Mouse (Mus musculus): ENCODE measurements at regions not wholly inside any gene's neighbourhood (a gene's known extent, or its start where the extent isn't known, plus 50 kb on each side); places are given as distances from the start of the nearest gene placed in this dataset.
A peak's percentile ranks its signal among the peaks of the same experiment; 100 is the strongest.

GRCm38 (mm10) chr9:9548657-9549056 is 309.8 kb upstream of the Arhgap42 start:
- Histone ChIP-seq H3K4me2 (ENCODE audit: low read depth, low read length, poor library complexity, severe bottlenecking) (no peak overlapping the region), H3K36me3 (ENCODE audit: insufficient read depth, low read length) (no peaks in the 10 kb centered on the region), H3K9ac (replicated peaks; ENCODE audit: low read length, poor library complexity, severe bottlenecking) (no peak overlapping the region), H3K27ac (ENCODE audit: low read depth, low read length) (no peak overlapping the region), H3K27me3 (ENCODE audit: insufficient read depth, low read length) (no peaks in the 10 kb centered on the region), H3K9me3 (ENCODE audit: low read length) (no peaks in the 10 kb centered on the region), H3K4me3 (ENCODE audit: low read depth, low read length) (no peak overlapping the region), H3K4me1 (ENCODE audit: insufficient read depth, low read length) (no peaks in the 10 kb centered on the region)
- ATAC-seq (ENCODE audit: low FRiP score) (no peak), DNase-seq (ENCODE audit: low spot score) (no peak)
- TF ChIP-seq CTCF (IDR thresholded peaks at IDR 0.05) = no peak

- H3K9ac ChIP-seq (replicated peaks; ENCODE audit: low read length, poor library complexity, severe bottlenecking) = no peak overlapping the region
- 77% methylated on average over 3 of the region's 3 CpGs for WGBS
- H3K9me3 ChIP-seq (ENCODE audit: low read length) = no peaks in the 10 kb centered on the region
- ATAC-seq (ENCODE audit: low FRiP score) (0 out of 2 replicates have a peak, but pooled peaks have one; percentile 7), DNase-seq (ENCODE audit: low spot score) (no peak)
- no peak for TF ChIP-seq CTCF (IDR thresholded peaks at IDR 0.05)
- no peak overlapping the region for H3K4me3 ChIP-seq (ENCODE audit: low read depth, low read length)
- no peak overlapping the region for H3K4me2 ChIP-seq (ENCODE audit: low read depth, low read length, poor library complexity, severe bottlenecking)
- no peaks in the 10 kb centered on the region for H3K4me1 ChIP-seq (ENCODE audit: insufficient read depth, low read length)
- no peaks in the 10 kb centered on the region for H3K27me3 ChIP-seq (ENCODE audit: insufficient read depth, low read length)
- no peak overlapping the region for H3K27ac ChIP-seq (ENCODE audit: low read depth, low read length)
- H3K36me3 ChIP-seq (ENCODE audit: insufficient read depth, low read length) = no peaks in the 10 kb centered on the region
Observed at GRCm38 (mm10) chr9:9547570-9547969, 308.7 kb upstream of the Arhgap42 start.

- whole genome bisulfite sequencing = 56% methylated on average over 2 of the region's 2 CpGs
- TF ChIP-seq CTCF (IDR thresholded peaks at IDR 0.05) = no peak
- Histone ChIP-seq H3K4me1 (ENCODE audit: insufficient read depth, low read length) (no peaks in the 10 kb centered on the region), H3K9ac (replicated peaks; ENCODE audit: low read length, poor library complexity, severe bottlenecking) (no peak overlapping the region), H3K27ac (ENCODE audit: low read depth, low read length) (no peak overlapping the region), H3K27me3 (ENCODE audit: insufficient read depth, low read length) (no peaks in the 10 kb centered on the region), H3K4me3 (ENCODE audit: low read depth, low read length) (no peak overlapping the region), H3K36me3 (ENCODE audit: insufficient read depth, low read length) (no peaks in the 10 kb centered on the region), H3K4me2 (ENCODE audit: low read depth, low read length, poor library complexity, severe bottlenecking) (no peak overlapping the region), H3K9me3 (ENCODE audit: low read length) (no peaks in the 10 kb centered on the region)
- peak; percentile 62; the same call in 1 of the 2 replicates for ATAC-seq (ENCODE audit: low FRiP score)
- no peak for DNase-seq (ENCODE audit: low spot score)
Observed at GRCm38 (mm10) chr9:9547121-9547520, 308.2 kb upstream of the Arhgap42 start.

GRCm38 (mm10) chr9:9500345-9500744 is 261.4 kb upstream of the Arhgap42 start:
- Histone ChIP-seq H3K4me2 (ENCODE audit: low read depth, low read length, poor library complexity, severe bottlenecking) (no peak overlapping the region), H3K27me3 (ENCODE audit: insufficient read depth, low read length) (no peaks in the 10 kb centered on the region), H3K27ac (ENCODE audit: low read depth, low read length) (no peak overlapping the region), H3K4me3 (ENCODE audit: low read depth, low read length) (no peak overlapping the region), H3K9ac (replicated peaks; ENCODE audit: low read length, poor library complexity, severe bottlenecking) (no peak overlapping the region), H3K36me3 (ENCODE audit: insufficient read depth, low read length) (no peaks in the 10 kb centered on the region), H3K4me1 (ENCODE audit: insufficient read depth, low read length) (no peaks in the 10 kb centered on the region), H3K9me3 (ENCODE audit: low read length) (no peaks in the 10 kb centered on the region)
- no peak for TF ChIP-seq CTCF (IDR thresholded peaks at IDR 0.05)
- ATAC-seq (ENCODE audit: low FRiP score) (no peak), DNase-seq (ENCODE audit: low spot score) (no peak)
- 95% methylated on average over 2 of the region's 2 CpGs for WGBS

GRCm38 (mm10) chr9:9493594-9494182 is 254.8 kb upstream of the Arhgap42 start:
- TF ChIP-seq CTCF (IDR thresholded peaks at IDR 0.05) = no peak
- Histone ChIP-seq H3K36me3 (ENCODE audit: insufficient read depth, low read length) (no peaks in the 10 kb centered on the region), H3K9me3 (ENCODE audit: low read length) (no peaks in the 10 kb centered on the region), H3K27ac (ENCODE audit: low read depth, low read length) (no peak overlapping the region), H3K4me1 (ENCODE audit: insufficient read depth, low read length) (no peaks in the 10 kb centered on the region), H3K9ac (replicated peaks; ENCODE audit: low read length, poor library complexity, severe bottlenecking) (no peak overlapping the region), H3K27me3 (ENCODE audit: insufficient read depth, low read length) (no peaks in the 10 kb centered on the region), H3K4me3 (ENCODE audit: low read depth, low read length) (no peak overlapping the region), H3K4me2 (ENCODE audit: low read depth, low read length, poor library complexity, severe bottlenecking) (no peak overlapping the region)
- no peak for ATAC-seq (ENCODE audit: low FRiP score)
- DNase-seq (ENCODE audit: low spot score) = no peak
- 60% methylated on average over 3 of the region's 3 CpGs for WGBS

GRCm38 (mm10) chr9:9477145-9477544 is 238.2 kb upstream of the Arhgap42 start:
- ATAC-seq (ENCODE audit: low FRiP score) = no peak
- TF ChIP-seq CTCF (IDR thresholded peaks at IDR 0.05) = no peak
- H3K4me1 ChIP-seq (ENCODE audit: insufficient read depth, low read length) = peaks cover 2% of the 10 kb centered on the region; the same call in 1 of the 2 replicates
- no peak overlapping the region for H3K9ac ChIP-seq (replicated peaks; ENCODE audit: low read length, poor library complexity, severe bottlenecking)
- H3K27ac ChIP-seq (ENCODE audit: low read depth, low read length) = no peak overlapping the region
- DNase-seq (ENCODE audit: low spot score) = no peak
- no peak overlapping the region for H3K4me2 ChIP-seq (ENCODE audit: low read depth, low read length, poor library complexity, severe bottlenecking)
- H3K36me3 ChIP-seq (ENCODE audit: insufficient read depth, low read length) = no peaks in the 10 kb centered on the region
- no peak overlapping the region for H3K4me3 ChIP-seq (ENCODE audit: low read depth, low read length)
- no peaks in the 10 kb centered on the region for H3K27me3 ChIP-seq (ENCODE audit: insufficient read depth, low read length)
- no peaks in the 10 kb centered on the region for H3K9me3 ChIP-seq (ENCODE audit: low read length)
